Mouse (Mus musculus): ENCODE results near the gene Tmem206. TPM values are rescaled to one million over a fixed set of nuclear protein-coding genes. Genes with fewer than 3 reads are reported as not detected.

The Tmem206 gene
- 1 to 10 TPM in 1 of 4 experiments, under 1 TPM in 3; 0.68 to 1.9 (median 0.84) TPM for total RNA-seq (2022)

DNA sequence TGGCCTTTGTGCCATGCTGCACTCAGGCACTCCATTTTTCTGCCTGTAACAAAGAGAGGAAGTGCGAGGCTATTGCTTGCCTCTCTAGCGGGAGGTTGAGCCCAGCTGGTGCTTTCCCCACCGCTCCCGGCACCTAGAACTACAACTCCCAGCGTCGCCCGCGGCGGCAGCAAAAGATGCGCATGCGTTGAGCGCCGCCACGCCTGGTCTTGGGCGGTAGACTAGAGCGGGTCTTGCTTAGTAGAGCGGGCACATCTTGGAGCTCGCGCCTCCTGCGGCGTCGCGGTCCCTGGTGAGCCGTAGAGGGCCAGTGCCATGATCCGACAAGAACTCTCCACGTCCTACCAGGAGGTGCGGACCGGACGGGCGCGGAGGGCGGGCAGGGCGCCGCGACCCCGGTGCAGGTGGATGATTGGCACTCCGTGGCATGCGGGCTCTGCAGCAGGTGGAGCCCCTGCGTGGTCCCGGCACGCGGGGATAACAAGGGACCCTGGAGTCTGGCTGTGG lies at the start of gene Tmem206:
TSS of gene Tmem206 (plus strand) at position 187 of the 507 bp plus-strand sequence.
- DNase-seq (ENCODE audit: low spot score in 2 of 2) = peak; percentile 82 to 90

DNA sequence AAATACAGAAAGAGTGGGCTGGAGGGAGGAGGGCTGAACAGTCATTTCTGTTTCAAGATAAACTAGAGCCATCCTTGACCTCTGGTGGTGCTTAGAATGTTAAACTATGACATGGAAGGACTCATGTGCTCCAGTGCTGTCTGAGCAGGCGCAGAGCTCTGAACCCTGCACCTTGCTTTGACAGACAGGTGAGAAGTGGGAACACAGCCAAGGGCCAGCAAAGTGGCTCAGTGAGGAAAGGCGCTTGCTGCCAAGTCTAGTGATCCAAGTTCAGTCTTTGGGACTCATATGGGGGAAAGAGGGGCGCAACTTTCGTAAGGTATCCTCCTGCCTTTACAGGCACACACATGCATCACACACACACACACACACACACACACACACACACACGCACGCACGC lies 49.5 kb upstream of the Tmem206 start:
- no peak for DNase-seq (ENCODE audit: low spot score in 2 of 2)

DNA sequence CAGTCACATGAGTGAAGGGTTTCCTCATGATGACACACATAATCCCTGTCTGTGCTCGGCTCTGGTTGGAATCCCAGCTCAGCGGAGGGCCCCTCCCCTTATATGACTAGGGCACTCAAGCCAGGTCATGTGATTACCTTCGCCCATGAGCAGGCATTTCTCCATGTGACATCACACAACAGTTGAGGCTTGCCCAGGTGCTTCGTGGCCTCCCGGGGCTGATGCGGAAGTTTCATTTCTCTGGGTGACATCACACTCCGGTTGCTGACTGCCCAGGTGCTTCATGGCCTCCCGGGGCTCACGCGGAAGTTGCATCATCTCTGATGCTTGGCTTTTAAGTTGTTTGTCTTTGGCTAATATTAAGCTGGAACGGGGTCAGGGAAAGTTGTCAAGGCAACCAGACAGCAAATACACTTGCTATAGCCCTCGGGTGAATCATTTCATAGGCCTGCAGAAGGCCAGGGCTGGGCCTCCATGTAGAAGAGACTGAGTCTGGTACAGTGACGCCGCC lies 48.1 kb upstream of the Tmem206 start:
- peak; percentile 19 to 28 for DNase-seq (ENCODE audit: low spot score in 2 of 2)

DNA sequence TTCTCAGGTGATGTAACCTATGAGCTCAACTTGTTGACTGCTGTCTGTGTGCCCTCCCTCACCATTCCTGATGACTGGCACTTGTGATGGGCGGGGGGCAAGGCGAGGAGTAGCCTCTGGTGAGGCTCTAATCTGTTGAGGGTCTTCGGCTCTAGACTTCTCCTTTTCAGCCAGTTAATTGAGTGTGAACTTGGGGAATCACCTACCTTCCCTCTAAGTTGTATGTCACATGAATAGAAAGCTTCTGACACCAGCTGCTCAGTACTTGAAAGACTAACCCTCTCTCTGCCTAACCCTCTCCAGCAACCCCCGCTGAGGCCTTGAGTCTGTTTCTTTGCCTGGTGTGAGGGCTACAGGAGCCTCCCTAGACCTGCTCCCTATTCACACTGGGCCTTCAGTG lies 47.4 kb upstream of the Tmem206 start:
- DNase-seq (ENCODE audit: low spot score in 2 of 2) = no peak

DNA sequence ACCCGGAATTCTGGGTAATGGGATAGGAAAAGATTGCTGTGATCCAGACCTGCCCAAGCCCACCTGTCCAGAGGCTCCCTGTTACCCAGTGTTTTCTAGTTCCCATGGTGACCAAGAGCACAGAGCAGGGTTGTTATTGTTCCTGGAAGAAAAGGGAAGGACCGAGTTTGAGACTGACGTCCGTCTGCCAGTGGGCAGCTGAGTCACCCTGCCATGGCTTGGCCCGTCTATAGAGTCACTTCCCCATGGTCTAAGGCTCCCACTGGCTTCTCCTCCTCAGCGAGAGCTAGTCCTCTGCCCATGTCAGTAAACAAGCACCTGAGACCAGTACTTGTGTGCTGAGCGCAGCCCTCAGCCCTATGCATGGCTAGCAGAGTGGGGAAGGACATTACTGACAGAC lies 44.5 kb upstream of the Tmem206 start:
- DNase-seq (ENCODE audit: low spot score in 2 of 2) = no peak

DNA sequence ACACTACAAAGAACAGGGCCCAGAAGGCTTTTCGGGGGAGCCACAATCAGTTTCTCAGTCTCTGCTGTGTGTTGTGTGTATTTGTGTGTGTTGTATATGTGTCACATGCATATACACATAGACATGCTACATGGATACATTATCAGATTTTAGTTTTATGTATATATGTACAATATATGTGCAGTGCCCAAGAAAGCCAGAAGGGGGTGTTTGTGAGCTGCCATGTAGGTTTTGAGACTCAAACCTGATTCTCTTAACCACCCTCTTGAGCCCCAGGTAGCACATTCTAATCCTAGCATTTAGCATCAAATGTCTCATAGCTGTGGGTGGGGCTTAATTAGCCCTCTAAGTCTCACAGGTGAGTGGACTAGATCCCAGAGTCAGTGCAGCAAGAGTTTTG lies 43.4 kb upstream of the Tmem206 start:
- no peak for DNase-seq (ENCODE audit: low spot score in 2 of 2)

DNA sequence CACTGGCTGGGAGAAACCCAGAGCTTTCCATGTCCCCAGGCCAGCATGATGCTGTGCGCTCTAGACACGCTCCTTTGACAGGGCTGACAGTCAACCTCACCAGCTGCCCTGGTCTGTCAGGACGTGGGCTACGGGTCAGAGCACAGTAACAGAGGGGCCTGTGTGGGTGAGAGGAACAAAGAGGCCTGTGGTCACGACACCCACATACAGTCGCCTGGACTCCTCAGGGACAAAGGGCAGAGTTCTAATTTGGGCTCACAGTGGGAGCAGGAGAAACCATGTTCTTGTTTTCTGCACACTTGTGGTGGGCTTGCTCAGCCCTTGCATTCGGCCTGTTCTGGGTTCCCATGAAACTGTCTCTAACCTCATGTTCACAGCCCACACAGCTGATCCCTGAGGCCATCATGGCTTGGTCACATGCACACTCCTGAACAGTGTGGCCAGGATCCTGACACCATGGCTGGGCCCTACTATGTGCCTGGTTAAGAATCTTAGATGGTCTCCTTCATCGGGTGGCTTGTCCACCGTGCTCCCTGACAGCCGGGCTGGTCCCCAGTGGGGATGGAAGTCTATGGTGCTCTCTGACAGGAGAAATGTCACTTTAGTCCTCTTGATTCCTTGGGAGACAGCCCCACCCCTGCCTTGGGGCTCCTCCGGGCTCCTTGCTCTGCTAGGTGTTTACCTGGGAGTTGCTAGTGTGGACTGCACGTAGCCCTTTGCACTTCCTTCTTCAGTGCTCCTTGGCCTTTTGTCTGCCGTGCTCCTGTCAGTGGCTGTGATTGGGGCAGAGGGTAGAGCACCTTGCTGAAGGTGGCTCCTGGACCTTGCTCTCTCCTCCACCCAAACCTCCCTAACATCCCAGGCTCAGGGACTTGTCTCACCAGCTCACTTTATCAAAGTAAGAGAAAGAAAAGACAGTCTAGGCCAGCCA lies 42.3 kb upstream of the Tmem206 start:
- no peak for DNase-seq (ENCODE audit: low spot score in 2 of 2)

DNA sequence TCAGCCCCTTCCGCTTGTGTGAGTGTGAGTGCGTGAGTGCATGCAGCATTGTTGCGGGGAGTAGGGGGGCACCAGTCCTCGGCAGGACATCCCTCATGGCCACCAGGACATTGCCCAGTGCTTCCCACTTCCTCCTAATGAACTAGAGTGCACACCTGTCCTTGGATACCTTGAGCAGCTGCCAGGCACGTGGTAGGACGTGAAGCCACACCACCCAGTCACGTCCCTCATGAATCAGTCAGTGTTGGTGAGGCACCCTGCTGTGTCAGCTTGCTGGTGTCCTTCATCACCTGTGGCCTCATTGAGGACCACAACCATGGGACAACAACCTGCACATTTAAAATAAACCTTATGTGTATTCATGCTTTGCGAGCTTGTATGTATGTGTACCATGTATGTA lies 41.2 kb upstream of the Tmem206 start:
- DNase-seq (ENCODE audit: low spot score in 2 of 2) = no peak

DNA sequence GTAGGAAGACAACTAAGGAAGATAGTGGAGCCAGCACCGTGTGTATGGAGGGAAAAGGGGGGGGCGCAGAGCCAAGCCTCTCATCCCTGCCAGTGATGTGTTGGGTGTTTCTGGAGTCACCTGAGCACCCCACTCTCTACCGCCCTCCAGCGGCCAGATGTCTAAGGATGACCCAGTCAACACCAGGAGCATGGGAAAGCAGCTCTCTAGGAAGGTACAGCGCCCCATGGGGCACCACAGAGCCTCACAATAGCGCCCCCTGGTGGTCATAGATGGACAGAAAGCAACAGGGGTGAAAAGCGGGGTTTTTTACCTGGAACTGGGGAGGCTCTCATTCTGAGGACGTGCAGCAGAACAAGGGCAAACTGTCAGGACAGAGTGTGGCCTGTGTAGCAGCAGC lies 37.0 kb upstream of the Tmem206 start:
- peak in 1 of 2 experiments; percentile 49 for DNase-seq (ENCODE audit: low spot score in 2 of 2)

DNA sequence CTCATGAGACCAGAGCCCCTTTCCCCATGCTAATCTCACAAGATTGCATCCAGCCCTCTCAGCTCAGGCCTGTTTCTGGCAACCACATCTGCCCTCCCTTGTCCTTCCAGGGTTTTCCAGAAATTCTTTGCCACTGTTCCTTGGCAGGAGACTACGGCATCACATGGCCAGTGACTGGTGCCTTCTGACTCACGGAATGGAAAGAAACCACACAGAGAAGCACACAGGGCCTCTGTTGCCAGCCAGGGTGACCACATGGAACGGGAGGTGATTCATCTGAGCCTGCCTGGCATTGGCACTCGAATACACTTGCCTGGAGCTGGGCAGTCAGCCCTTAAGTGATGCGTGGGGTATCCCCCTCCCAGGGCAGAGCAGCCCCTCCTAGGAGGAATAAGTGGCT lies 33.4 kb upstream of the Tmem206 start:
- DNase-seq (ENCODE audit: low spot score in 2 of 2) = peak in 1 of 2 experiments; percentile 49

DNA sequence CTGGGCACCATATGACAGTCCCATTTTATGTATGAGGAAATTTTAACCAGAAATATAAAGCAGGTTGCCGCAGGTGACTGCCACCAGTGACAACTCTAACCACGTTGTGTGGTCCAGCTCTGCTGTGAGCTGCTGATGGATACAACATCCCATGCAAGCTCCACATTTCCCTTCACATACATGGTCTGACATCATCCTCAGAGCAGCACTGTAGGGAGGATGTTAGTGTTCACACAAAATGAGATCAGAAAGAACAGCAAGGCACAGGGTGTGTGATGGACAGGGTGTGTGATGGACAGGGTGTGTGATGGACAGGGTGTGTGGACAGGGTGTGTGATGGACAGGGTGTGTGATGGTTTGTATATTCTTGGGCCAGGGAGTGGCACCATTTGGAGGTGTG lies 32.7 kb upstream of the Tmem206 start:
- DNase-seq (ENCODE audit: low spot score in 2 of 2) = no peak

DNA sequence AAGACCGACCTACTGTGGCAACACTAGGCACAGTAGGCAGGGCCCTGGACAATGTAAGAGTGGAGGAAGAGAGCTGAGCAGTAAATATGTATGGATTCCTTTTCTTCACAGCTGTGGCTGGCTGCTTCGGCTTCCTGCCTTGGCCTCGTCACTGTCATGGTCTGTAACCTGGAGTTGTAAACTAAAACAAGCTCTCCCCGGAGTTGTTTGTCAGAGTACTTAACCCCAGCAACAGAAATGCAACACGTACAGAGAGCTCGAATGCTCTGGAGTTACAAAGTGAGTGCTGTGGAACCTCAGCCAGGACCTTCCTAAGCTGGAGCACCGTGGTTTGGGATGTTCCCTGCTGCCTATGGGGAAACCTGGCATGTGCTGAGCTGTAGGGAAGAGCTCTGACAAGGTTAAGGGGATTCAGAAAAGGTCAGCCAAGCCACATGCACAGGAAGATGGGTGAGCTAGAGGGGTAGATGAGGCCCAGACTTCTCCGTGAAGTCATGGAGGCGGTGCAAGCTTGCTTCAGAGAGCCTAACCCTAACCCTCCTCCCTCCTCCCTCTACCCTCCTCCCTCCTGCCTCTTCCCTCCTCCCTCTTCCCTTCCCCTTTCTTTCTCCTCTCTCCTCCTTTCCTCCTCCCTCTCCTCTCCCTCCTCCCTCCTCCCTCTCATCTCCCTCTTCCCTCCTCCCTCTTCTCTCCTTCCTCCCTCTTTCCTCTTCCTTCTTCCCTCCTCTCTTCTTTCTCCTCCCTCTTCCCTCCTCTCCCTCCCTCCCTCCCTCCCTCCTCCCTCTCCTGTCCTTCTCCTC lies 31.5 kb upstream of the Tmem206 start:
- no peak for DNase-seq (ENCODE audit: low spot score in 2 of 2)

DNA sequence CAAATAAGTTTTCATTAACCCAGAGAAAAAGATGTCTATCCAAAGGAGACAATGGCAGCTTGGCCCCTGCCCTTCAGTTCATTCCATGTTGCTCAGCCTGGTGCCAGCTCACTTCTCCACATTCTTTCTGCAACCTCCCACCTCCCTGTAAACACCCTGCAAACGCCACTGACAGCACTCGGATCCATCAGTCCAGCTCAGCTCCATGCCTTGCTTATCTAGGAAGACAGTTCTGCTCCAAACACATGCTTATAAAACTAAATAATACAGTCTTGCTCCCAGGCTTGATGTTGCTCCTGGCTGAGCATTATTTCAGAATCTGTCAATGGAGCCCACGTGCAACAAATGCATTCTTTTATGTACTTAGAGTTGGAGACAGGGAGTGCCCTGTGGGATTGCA lies 29.9 kb upstream of the Tmem206 start:
- no peak for DNase-seq (ENCODE audit: low spot score in 2 of 2)

DNA sequence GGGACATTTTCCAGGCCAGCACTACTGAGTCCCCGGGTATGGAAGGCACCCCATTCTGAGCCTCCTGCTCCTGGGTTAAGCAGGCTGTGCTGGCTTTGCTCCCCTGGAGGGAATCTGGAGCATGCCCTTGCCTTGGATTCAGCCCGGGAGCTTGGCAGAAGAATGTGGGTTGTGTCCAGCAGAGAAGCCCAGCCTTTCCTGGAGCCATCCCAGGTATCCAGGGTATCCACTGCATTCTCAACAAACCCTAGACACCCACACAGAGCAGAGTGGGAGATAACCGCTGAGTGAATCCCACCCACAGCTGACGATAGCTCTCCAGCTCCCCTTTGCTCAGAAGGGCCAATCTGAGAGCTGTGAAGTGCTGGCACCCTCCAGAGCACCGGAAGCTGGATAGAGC lies 29.3 kb upstream of the Tmem206 start:
- no peak for DNase-seq (ENCODE audit: low spot score in 2 of 2)

DNA sequence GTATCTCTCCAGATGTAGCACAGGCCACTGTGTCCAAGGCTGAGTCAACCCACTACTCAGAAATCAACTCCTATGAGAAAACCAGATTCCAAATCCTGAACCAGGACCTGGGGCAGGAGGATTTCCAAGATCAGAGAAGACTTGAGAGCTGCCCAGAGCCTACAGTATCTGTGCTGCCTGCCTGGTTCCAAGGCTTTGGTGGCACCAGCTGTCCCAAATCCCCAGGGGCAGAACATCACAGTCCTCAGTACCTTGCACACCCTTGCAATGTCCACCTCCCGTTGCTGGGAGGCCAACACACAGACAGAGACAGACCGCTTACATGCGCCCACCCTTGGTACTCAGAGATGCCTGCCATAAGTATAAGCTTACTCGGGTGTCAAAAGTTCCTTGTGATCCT lies 27.4 kb upstream of the Tmem206 start:
- no peak for DNase-seq (ENCODE audit: low spot score in 2 of 2)

DNA sequence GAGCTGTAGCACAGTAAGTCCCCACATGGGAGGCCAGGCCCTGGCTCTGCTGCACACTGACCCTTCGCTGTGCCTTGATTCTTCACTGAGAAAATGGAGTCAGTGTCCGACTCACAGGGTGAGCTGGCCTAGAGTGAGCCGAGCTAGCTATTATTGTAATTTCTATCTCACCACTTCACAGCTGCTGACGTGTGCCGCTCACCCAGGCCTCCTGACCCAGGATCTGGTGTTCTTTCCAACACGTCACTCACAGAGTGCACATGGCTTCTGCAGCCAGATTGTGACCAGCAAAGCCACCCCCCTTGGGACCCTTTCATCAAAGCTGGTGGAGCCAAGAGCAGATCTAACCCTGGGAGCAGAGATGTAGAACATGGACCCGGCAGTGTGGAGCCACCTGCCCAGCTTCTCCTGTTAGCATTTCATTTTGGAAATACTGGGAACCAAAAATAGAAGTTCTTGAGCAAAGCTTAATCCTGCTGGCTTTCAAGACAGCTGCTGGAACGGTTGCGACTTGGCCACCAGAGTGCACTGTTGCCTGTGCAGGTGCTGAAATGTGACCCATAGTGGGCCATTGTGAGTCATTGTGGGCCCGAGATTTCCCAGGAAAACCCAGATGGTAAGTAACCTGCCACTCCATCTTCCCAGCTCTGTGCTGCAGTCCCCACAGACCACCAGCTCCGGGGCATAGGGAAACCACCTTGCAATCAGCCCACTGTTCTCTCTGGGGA lies 26.3 kb upstream of the Tmem206 start:
- peak in 1 of 2 experiments; percentile 37 for DNase-seq (ENCODE audit: low spot score in 2 of 2)

DNA sequence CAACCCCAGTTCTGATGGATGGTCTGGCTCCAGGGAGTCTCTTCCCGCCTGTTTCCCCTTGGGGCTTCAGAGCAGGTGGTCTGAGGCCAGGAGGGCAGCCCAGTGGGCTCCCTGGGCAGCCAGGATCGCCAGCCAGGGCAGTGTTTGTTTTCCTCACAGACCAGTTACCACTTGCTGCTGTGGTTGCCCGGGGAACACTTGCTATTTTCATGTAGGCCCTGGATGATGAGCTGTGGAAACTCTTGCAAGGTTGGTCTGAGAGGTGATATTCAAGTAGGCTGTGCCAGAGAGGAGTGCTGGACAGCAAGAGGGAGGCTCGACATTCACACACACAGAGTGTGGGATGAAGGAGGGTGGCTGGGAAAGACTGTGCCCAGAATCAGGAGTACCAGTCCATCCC lies 23.8 kb upstream of the Tmem206 start:
- no peak for DNase-seq (ENCODE audit: low spot score in 2 of 2)

DNA sequence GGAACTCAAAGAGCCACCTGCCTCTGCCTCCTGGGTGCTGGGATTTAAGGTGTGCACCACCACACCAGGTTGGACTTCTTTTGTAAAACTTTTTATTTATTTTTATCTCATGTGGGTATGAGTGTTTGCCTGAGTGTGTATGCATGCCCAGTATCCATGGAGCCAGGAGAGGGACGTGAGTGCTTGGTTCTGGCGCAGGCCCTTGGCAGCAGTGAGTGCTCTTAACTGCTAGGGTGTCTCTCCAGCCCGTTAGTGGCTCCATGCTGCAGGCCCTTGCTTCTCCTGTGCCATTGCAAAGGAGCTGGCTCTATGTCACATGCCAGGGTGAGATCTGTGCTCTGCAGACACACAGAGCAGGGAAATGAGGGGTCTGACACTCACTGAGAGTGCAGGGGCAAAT lies 22.0 kb upstream of the Tmem206 start:
- DNase-seq (ENCODE audit: low spot score in 2 of 2) = no peak

DNA sequence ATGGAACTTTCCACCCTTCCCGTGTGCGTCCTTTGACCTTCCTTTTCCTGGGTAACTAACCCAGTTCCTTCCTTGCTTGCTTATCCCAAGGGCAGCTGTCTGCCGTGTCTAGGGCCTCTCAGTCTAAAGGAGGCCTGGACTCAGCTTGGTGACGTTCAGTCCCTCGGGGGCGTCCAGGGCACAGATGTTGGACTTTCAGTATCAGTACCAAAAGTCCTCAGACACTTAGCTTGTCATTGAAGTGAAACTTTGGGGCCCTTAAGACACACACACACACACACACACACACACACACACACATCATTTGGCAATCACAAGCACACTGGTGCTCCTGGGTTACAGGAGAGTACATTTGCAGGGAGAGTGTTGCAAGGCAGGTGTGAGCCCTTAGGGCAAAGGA lies 21.5 kb upstream of the Tmem206 start:
- no peak for DNase-seq (ENCODE audit: low spot score in 2 of 2)

DNA sequence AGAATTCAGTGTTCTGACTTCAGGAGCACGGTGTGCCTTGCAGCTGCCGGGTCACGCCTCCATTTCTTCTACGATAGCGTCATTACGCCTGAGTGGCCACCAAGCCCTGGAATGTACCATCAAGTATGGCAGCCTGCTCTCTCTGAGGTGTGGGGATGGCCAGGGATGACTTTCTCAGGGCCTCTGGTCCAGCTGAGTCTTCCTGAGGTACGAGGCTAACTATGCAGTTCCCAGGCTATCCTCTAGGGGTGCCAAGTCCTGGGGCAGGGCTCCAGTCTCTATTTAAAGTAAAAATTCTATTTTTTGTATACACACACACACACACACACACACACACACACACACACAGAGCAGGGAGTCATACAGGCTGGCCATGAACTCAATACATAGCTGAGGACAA lies 20.1 kb upstream of the Tmem206 start:
- no peak for DNase-seq (ENCODE audit: low spot score in 2 of 2)

DNA sequence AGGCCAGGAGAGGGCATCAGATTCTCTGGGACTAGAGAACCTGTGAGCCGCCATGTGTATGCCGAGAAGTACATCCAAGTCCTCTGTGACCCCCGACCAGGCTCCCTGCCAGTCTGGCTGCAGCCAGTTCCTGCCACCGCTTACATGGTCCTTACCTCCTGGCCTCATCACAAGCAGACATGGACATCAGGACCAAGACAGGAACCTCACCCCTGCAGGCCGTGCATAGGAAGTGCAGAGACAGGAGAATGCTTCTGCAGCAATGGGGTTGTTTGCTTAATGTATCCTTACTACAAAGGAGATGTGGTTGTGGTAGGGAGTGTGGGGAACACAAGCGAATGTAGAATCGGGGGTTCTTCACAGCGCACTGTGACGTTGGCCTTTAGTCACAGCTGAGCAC lies 19.4 kb upstream of the Tmem206 start:
- DNase-seq (ENCODE audit: low spot score in 2 of 2) = no peak

All from gastrocnemius, adult 8-10 months (tissue).